Mouse (Mus musculus) thymus, postnatal 25 days (tissue): ENCODE measurements around the gene Dlgap4.
"Not testable (repeated sequence)": the region's sequence is repeated elsewhere in the genome, so short reads cannot be mapped to it uniquely, and the experiment has no call there.

Experiments used
- DNase-seq: peaks from one replicate; pipeline ENCODE4 v3.0.0; 2022

Dlgap4 gene

GRCm38 (mm10) chr2:156779488-156779887, 166.0 kb downstream of the Dlgap4 start:
- DNase-seq: no peak

GRCm38 (mm10) chr2:156780129-156780528, 166.6 kb downstream of the Dlgap4 start:
- no peak for DNase-seq

- no peak for DNase-seq
Observed at GRCm38 (mm10) chr2:156780752-156781151, 167.2 kb downstream of the Dlgap4 start.

GRCm38 (mm10) chr2:156781281-156781680, 167.8 kb downstream of the Dlgap4 start:
- no peak for DNase-seq

GRCm38 (mm10) chr2:156781836-156782480, 168.5 kb downstream of the Dlgap4 start:
- no peak for DNase-seq

- DNase-seq: no peak
Observed at GRCm38 (mm10) chr2:156782481-156783348, 169.2 kb downstream of the Dlgap4 start.

DNA sequence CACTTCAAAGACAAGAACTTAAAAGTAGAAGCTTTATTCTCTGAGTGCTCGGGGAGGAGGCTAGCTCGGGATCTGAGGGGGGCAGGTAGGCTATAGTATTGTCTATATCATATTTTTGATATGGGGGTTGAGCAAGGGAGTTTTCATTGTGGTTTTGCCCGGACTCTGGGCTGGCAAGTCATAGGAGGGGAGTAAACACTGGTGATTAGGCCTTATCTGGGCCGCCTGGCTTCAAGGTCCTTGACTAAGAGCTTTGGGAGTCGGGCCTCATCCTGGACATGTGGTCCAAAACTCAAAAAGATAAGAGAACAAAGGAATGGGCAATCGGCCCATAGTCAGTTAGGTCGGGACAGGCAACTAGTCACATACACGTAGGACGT, 169.8 kb downstream of the Dlgap4 start:
- DNase-seq: no peak

DNA sequence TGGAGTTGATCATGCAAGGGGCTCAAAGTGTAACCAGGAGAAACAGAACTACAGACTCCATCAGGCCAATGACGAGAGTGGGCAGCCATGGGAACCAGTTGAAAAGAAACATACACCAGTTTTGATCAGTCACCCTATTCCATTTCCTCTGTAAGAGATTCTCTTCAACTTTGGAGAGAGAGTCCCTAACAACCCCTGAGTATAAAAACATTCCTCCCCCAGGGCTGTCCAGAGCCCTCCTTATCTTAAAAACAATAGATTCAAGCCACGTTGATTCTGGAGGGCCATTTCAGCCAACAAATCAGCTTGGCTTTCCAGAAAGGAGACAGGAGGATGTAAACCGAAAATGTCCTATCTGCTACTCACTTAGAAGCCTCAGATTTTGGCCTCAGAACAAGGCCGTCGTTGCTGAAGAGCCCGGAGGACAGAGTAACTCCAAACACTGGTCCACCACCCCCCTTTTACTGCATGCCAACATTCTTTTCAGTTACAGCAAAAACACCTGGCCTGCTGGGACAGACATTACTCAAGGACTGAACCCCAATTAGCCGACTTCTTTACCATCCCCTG, 170.6 kb downstream of the Dlgap4 start:
- no peak for DNase-seq

DNA sequence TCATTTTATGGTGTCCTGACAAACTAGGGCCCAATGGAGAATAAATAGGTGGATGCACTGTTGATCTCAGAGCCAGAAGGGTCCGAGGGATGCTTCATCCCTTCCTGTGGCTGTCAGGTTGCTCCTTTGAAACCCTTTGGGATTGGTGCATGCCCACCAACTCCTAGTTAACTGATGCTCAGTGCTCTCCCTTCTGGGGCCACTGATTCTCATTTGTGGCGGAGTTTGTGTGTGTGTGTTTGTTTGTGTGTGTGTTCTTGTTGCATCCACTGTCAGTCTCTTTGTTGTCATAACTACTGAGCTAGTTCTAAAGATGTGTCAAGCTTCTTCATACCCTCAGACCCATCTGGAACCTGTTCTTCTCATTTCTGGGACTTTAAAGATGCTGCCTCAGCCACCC, 171.4 kb downstream of the Dlgap4 start:
- no peak for DNase-seq

- not testable (repeated sequence) for DNase-seq
Observed at GRCm38 (mm10) chr2:156786369-156786768, 172.9 kb downstream of the Dlgap4 start.

- DNase-seq: no peak
Observed at GRCm38 (mm10) chr2:156787090-156787775, 173.7 kb downstream of the Dlgap4 start.

DNA sequence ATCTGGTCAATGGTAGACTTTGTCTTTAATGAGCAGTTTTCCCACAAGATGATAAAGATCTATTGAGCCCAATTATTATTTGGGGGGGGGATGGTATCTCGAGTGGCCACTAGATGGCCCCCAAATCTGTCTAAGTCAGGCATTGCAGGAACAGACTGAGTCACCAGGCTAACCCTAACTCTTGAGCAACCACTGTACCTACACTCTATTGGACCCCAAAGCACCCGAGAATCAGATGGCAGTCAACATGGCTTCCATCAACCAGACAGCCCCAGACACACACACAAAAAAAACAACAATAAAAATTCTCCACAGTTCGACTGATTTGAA, 174.2 kb downstream of the Dlgap4 start:
- DNase-seq: no peak

DNA sequence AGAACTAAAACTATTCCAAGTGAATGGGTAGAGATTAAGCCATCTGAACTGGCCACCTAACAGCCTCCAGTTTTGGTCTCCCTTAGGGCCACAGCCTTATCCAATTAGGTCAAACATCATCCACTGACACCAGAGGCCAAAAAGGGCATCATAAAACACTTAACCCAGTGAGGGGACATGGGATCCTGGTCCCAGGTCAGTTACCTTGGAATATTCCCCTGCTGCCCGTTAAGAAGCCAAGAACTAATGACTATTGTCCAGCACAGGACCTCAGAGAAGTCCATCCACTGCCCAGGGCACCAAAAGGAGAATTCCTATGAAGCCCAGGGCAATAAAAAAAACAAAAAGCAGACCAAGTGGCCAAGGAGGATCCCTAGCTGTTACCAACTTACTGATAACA, 175.3 kb downstream of the Dlgap4 start:
- DNase-seq: no peak

DNA sequence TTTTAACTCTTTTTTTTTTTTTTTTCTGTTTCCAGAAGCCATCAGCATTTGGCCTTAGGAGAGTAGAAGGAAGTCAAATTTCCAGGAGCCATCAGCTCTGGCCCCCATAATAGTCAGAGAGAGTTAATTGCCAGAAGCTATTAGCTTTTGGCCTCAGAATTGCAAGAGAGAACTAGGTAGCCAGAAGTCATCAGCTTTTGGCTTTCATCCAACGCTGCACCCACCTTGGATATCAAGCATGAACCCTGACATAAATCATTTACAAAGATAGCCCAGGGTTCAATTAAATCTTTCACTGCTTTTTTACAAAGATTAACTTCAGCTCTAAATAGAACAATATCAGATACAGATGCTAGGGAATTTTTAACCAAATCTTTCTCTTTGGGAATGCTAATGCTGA, 185.0 kb downstream of the Dlgap4 start:
- no peak for DNase-seq

GRCm38 (mm10) chr2:156801045-156801444, 187.5 kb downstream of the Dlgap4 start:
- DNase-seq: no peak

DNA sequence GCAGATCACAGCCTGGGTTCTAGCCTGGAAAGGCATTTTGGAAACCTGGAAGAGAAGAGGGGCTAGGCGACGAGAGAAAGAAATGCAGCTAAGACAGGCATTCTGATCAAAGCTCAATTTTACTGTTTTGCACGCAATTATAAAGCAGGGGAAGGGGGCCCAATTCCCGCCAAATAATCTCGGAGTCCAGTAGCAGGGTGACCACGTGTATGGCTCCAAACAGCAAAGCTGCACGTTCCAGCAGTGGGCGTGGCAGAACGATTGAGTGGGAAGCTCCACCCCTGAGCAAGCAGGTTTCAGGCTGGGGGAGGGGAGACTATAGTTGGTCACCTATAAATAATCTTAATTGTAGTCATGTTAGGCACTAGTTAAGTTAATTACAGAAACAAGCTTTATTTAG, 188.6 kb downstream of the Dlgap4 start:
- DNase-seq: not testable (repeated sequence)

GRCm38 (mm10) chr2:156803698-156804372, 190.3 kb downstream of the Dlgap4 start:
- DNase-seq: no peak

GRCm38 (mm10) chr2:156804589-156804988, 191.1 kb downstream of the Dlgap4 start:
- no peak for DNase-seq

- no peak for DNase-seq
Observed at GRCm38 (mm10) chr2:156806886-156807285, 193.4 kb downstream of the Dlgap4 start.

DNA sequence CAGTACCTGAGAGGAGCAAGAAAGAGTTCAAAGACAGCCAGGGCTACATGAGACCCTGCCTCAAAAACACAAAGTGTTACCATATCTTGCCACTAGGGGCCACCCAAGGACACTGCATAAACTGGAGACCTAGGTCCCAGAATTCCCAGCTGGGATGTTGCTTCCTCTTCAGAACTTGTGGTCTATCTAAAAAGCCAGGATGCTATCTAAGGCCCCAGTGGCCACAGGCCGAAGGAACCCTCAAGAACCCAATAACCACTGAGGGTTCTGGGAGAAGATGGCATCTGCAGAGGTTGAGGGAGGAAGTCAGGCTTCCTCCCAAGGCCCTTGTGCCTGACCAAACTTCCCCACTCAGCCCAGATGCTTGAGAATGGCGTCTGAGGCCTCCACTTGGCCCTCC, 196.1 kb downstream of the Dlgap4 start:
- peak; percentile 71 for DNase-seq

GRCm38 (mm10) chr2:156810716-156811115, 197.2 kb downstream of the Dlgap4 start:
- no peak for DNase-seq

DNA sequence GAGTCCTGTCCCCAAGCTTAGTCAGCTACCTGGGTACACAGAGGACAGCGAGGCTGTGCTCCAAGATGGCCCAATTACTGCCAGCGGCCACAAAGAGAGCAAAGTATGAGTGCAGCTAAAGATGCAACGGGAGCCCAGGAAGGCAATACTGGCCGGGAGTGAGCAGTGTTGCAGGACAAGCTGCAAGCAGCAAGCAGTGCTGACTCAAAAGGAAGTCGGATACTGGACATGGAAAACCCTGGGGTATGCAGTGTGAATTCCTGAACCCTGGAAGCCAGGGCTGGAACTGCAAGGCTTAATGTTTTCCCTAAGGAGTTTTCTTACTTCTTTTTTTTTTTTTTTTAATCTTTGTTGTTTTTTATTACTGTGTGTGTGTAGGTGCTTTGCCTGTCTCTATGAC, 198.1 kb downstream of the Dlgap4 start:
- DNase-seq: no peak
